Mouse (Mus musculus) stomach, postnatal 0 days (tissue): ENCODE measurements around the gene Cpd.

Source experiments
- CTCF ChIP-seq: IDR thresholded peaks from 2 replicates; pipeline ENCODE4 v1.5.1; 2016; ENCODE audit warnings: antibody characterized with exemption, low read depth, mild to moderate bottlenecking, moderate library complexity
- EP300 ChIP-seq: optimal IDR thresholded peaks from 2 replicates; pipeline ENCODE3; 2016; ENCODE audit warnings: antibody characterized with exemption

DNA sequence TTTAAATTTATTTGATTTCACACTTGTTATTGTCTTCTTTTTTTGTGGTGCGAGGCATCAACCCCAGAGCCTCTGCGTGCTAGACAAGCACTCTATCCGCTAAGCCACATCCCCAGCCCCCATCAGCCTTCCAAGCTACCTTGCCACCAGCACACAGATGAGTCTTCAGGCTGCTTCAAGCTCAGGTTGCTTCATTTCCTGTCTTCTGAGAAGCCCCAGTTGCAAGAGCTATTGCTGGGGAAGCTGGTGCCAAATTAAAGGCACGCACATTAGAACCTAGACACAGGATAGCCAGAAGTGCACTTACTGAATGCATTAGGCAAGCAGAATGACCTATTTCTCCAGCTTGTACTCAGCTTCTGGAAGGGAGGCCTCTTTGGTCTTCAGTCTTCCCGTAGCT, 33.0 kb upstream of the Cpd start:
- no peak for TF ChIP-seq CTCF
- no peak for TF ChIP-seq EP300
